Mouse (Mus musculus): Measurements from ENCODE around the gene Nfatc3. TPM values are rescaled to one million over a fixed set of nuclear protein-coding genes. Genes with fewer than 3 reads are reported as not detected.

Nfatc3 gene
- polyA plus RNA-seq, 2 experiments: 7.8 to 27.2 TPM

DNA sequence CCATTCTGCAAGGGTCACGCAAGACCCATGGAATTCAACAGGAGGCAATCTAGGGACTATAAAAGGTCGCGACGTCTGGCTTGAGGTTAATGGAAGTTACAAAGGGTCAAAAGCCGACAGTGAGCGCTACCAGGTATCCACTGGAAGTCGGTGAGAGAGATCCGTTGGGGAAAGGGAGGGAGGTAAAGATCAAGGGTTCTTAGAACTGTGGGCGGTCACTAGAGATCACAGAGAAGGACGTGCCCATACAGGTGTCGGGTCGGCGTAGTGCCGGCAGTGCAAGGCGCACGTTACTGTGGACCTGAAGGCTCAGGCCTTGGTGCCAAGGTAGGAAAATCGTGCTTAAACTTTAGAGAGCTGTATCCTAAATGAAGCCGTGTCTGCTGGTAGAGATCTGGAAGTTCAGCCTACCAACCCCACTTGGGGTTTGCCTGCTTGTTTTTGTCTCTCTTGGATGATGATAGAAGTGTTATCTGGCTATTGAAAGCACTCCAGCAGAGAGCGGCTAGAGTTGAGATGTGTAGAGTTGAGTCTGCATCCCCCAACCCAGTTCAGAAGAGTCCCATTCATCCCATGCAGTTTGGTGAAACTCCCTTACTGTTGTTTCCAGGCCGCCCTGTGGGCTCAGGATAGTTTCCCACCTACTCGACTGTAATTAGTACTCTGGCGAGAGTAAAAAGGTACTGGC is 78.7 kb downstream of the Nfatc3 start:
- 4% methylated on average over 22 of the region's 22 CpGs for WGBS
- Histone ChIP-seq H3K9me3 (ENCODE audit: control insufficient read depth, low read length) (no peaks in the 10 kb centered on the region), H3K4me2 (replicated peaks; ENCODE audit: low read depth, low read length, severe bottlenecking) (peak overlapping the region; percentile 93), H3K27me3 (ENCODE audit: control insufficient read depth, insufficient read depth, low read length) (peaks cover 43% of the 10 kb centered on the region), H3K4me3 (replicated peaks; ENCODE audit: low read length) (peak overlapping the region; percentile 49), H3K36me3 (ENCODE audit: control insufficient read depth, insufficient read depth, low read length) (peaks cover 11% of the 10 kb centered on the region), H3K4me1 (ENCODE audit: control insufficient read depth, insufficient read depth, low read length) (peaks cover 16% of the 10 kb centered on the region), H3K9ac (ENCODE audit: low read depth, low read length, severe bottlenecking) (peak overlapping the region; percentile 54), H3K27ac (replicated peaks; ENCODE audit: low read depth, low read length) (no peak overlapping the region)
- ATAC-seq (ENCODE audit: low FRiP score, low read depth) (no peak), DNase-seq (ENCODE audit: low spot score) (no peak)
- TF ChIP-seq POLR2A (IDR thresholded peaks at IDR 0.05; ENCODE audit: borderline replicate concordance, extremely low read depth, insufficient read depth, insufficient read length): no peak

DNA sequence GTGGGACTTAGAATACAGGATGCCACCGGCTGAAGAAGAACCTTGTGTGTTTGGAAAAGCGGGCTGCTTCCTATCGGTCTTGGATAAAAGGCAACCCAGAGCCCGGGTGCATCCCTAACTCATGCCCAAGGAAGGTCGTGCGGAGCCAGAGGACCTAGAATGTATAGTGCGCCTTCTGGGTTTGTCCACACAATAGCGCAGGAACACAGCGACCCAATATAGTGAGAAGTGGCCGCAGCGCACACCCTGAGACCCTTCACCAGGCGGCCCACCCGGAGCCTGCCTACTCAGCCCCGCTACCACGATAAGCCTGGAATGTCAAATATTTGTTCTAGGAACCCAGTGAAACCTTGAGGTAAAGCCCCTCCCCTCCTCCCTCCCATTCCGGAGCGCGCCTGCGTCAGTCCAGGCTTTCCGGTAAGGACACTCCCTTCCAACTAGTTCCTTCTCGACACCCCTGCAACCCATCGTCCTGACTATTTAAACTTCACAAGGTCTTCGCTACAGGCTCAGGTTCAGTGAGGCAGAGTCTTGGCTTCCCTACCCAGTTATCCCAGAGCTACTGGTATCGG is 79.4 kb downstream of the Nfatc3 start:
- DNase-seq (ENCODE audit: low spot score): peak; percentile 61
- Histone ChIP-seq H3K27me3 (ENCODE audit: control insufficient read depth, insufficient read depth, low read length) (peaks cover 43% of the 10 kb centered on the region), H3K9me3 (ENCODE audit: control insufficient read depth, low read length) (no peaks in the 10 kb centered on the region), H3K4me2 (replicated peaks; ENCODE audit: low read depth, low read length, severe bottlenecking) (peak overlapping the region; percentile 93), H3K4me3 (replicated peaks; ENCODE audit: low read length) (peak overlapping the region; percentile 49), H3K27ac (replicated peaks; ENCODE audit: low read depth, low read length) (0 out of 2 replicates have a peak overlapping the region, but pooled peaks have one; percentile 27), H3K9ac (ENCODE audit: low read depth, low read length, severe bottlenecking) (peak overlapping the region; percentile 54), H3K36me3 (ENCODE audit: control insufficient read depth, insufficient read depth, low read length) (peaks cover 5% of the 10 kb centered on the region; the same call in 1 of the 2 replicates), H3K4me1 (ENCODE audit: control insufficient read depth, insufficient read depth, low read length) (peaks cover 16% of the 10 kb centered on the region)
- WGBS: under 1% methylated on average over 20 of the region's 24 CpGs
- TF ChIP-seq POLR2A (IDR thresholded peaks at IDR 0.05; ENCODE audit: borderline replicate concordance, extremely low read depth, insufficient read depth, insufficient read length): no peak
- ATAC-seq (ENCODE audit: low FRiP score, low read depth): peak; percentile 69

DNA sequence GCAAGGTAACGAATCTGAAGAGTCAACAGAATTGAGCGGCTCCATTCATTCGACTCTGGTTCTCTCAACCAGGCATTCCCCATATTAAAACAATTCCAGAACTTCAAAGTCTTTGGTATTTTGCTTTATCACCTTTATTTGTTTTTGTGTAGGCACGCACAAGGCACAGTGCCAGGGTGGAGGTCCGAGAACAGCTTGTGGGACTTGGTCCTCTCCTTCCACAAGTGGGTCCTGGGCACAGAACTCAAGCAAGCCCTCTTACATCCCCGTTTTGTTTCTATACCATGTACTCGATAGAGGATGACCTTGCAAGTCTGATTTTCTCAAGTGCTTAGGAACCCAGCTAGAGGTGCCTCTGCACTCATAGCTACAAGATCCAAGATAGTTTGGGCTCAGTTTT is 80.0 kb downstream of the Nfatc3 start:
- Histone ChIP-seq H3K27ac (replicated peaks; ENCODE audit: low read depth, low read length) (0 out of 2 replicates have a peak overlapping the region, but pooled peaks have one; percentile 27), H3K36me3 (ENCODE audit: control insufficient read depth, insufficient read depth, low read length) (no peaks in the 10 kb centered on the region), H3K9me3 (ENCODE audit: control insufficient read depth, low read length) (no peaks in the 10 kb centered on the region), H3K4me1 (ENCODE audit: control insufficient read depth, insufficient read depth, low read length) (peaks cover 16% of the 10 kb centered on the region), H3K4me2 (replicated peaks; ENCODE audit: low read depth, low read length, severe bottlenecking) (peak overlapping the region; percentile 93), H3K27me3 (ENCODE audit: control insufficient read depth, insufficient read depth, low read length) (peaks cover 41% of the 10 kb centered on the region), H3K9ac (ENCODE audit: low read depth, low read length, severe bottlenecking) (peak overlapping the region; percentile 54), H3K4me3 (replicated peaks; ENCODE audit: low read length) (peak overlapping the region; percentile 49)
- ATAC-seq (ENCODE audit: low FRiP score, low read depth): no peak
- WGBS: 18% methylated on average over 7 of the region's 7 CpGs
- no peak for TF ChIP-seq POLR2A (IDR thresholded peaks at IDR 0.05; ENCODE audit: borderline replicate concordance, extremely low read depth, insufficient read depth, insufficient read length)
- DNase-seq (ENCODE audit: low spot score): no peak

DNA sequence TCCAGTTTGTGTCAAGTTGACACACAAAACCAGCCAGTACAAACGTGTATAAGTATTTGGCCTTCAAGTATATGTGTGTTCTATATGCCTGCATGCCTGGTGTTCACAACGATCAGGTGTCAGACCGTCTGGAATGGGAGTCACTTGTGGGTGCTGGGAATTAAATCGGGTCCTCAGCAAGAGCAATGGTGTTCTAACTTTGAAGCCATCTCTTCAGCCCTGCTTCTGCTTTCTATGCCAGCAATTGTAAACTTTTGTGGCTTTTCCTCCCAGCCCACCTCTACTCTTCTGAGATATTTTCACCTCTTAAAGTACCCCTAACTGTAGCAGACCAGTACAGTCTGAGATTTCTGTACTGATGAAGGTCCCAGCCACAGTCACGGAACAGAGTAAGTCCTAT is 81.6 kb downstream of the Nfatc3 start:
- Histone ChIP-seq H3K4me3 (replicated peaks; ENCODE audit: low read length) (no peak overlapping the region), H3K36me3 (ENCODE audit: control insufficient read depth, insufficient read depth, low read length) (no peaks in the 10 kb centered on the region)
- 66% methylated on average over 5 of the region's 5 CpGs for WGBS

DNA sequence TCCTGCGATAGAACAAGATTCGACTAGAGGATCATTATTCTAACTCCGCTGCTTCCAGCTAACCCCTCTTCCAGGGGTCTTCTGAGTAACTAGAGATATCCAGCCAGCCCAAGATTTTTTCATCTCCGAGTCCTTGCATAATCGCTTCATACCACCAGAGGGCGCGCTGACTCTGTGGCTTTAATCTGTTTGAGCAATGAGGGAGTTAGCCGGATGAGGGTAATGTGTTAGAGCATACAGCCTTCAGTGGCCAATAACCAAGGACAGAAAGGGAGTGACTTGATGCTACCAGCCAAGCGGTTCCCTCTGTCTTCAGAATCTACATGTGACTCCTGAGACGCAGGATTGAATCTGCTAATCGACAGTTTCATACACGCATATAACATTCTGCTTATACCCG is 82.1 kb downstream of the Nfatc3 start:
- Histone ChIP-seq H3K4me3 (replicated peaks; ENCODE audit: low read length) (no peak overlapping the region), H3K27me3 (ENCODE audit: control insufficient read depth, insufficient read depth, low read length) (peaks cover 20% of the 10 kb centered on the region), H3K9ac (ENCODE audit: low read depth, low read length, severe bottlenecking) (no peak overlapping the region), H3K27ac (replicated peaks; ENCODE audit: low read depth, low read length) (no peak overlapping the region), H3K4me1 (ENCODE audit: control insufficient read depth, insufficient read depth, low read length) (peaks cover 14% of the 10 kb centered on the region), H3K36me3 (ENCODE audit: control insufficient read depth, insufficient read depth, low read length) (no peaks in the 10 kb centered on the region), H3K4me2 (replicated peaks; ENCODE audit: low read depth, low read length, severe bottlenecking) (no peak overlapping the region), H3K9me3 (ENCODE audit: control insufficient read depth, low read length) (no peaks in the 10 kb centered on the region)
- peak; percentile 85 for DNase-seq (ENCODE audit: low spot score)
- WGBS: 16% methylated on average over 13 of the region's 13 CpGs
- no peak for ATAC-seq (ENCODE audit: low FRiP score, low read depth)
- TF ChIP-seq POLR2A (IDR thresholded peaks at IDR 0.05; ENCODE audit: borderline replicate concordance, extremely low read depth, insufficient read depth, insufficient read length): no peak

More for the DNA sequence above, 81.6 kb downstream of the Nfatc3 start:
- H3K27ac ChIP-seq (replicated peaks; ENCODE audit: low read depth, low read length): no peak overlapping the region
- H3K4me1 ChIP-seq (ENCODE audit: control insufficient read depth, insufficient read depth, low read length): peaks cover 16% of the 10 kb centered on the region
- DNase-seq (ENCODE audit: low spot score) (no peak), ATAC-seq (ENCODE audit: low FRiP score, low read depth) (no peak)
- no peak for TF ChIP-seq POLR2A (IDR thresholded peaks at IDR 0.05; ENCODE audit: borderline replicate concordance, extremely low read depth, insufficient read depth, insufficient read length)
- H3K9ac ChIP-seq (ENCODE audit: low read depth, low read length, severe bottlenecking): no peak overlapping the region
- H3K4me2 ChIP-seq (replicated peaks; ENCODE audit: low read depth, low read length, severe bottlenecking): no peak overlapping the region
- H3K9me3 ChIP-seq (ENCODE audit: control insufficient read depth, low read length): no peaks in the 10 kb centered on the region
- H3K27me3 ChIP-seq (ENCODE audit: control insufficient read depth, insufficient read depth, low read length): peaks cover 26% of the 10 kb centered on the region

Measured in limb, embryonic 14.5 days (tissue).